Mouse (Mus musculus): ENCODE measurements at regions not wholly inside any gene's neighbourhood (a gene's known extent, or its start where the extent isn't known, plus 50 kb on each side); places are given as distances from the start of the nearest gene placed in this dataset.

- H3K4me3 ChIP-seq (replicated peaks; ENCODE audit: low read length): no peak overlapping the region
- H3K4me1 ChIP-seq (ENCODE audit: control insufficient read depth, insufficient read depth, low read length): no peaks in the 10 kb centered on the region
- ATAC-seq (ENCODE audit: low FRiP score, low read depth) (no peak), DNase-seq (ENCODE audit: low spot score) (no peak)
- no peaks in the 10 kb centered on the region for H3K27me3 ChIP-seq (ENCODE audit: control insufficient read depth, insufficient read depth, low read length)
- no peak overlapping the region for H3K4me2 ChIP-seq (replicated peaks; ENCODE audit: low read depth, low read length, severe bottlenecking)
- no peaks in the 10 kb centered on the region for H3K9me3 ChIP-seq (ENCODE audit: control insufficient read depth, low read length)
- H3K27ac ChIP-seq (replicated peaks; ENCODE audit: low read depth, low read length): no peak overlapping the region
- WGBS: 88% methylated on average over 2 of the region's 2 CpGs
- no peaks in the 10 kb centered on the region for H3K36me3 ChIP-seq (ENCODE audit: control insufficient read depth, insufficient read depth, low read length)
- no peak for TF ChIP-seq POLR2A (IDR thresholded peaks at IDR 0.05; ENCODE audit: borderline replicate concordance, extremely low read depth, insufficient read depth, insufficient read length)
- no peak overlapping the region for H3K9ac ChIP-seq (ENCODE audit: low read depth, low read length, severe bottlenecking)
These were observed 173.4 kb downstream of the Gm4340 start for GRCm38 (mm10) chr10:104367219-104367618.

GRCm38 (mm10) chr10:104374567-104374966 is 180.7 kb downstream of the Gm4340 start:
- no peaks in the 10 kb centered on the region for H3K9me3 ChIP-seq (ENCODE audit: control insufficient read depth, low read length)
- H3K4me2 ChIP-seq (replicated peaks; ENCODE audit: low read depth, low read length, severe bottlenecking): no peak overlapping the region
- ATAC-seq (ENCODE audit: low FRiP score, low read depth) (no peak), DNase-seq (ENCODE audit: low spot score) (no peak)
- H3K36me3 ChIP-seq (ENCODE audit: control insufficient read depth, insufficient read depth, low read length): no peaks in the 10 kb centered on the region
- no peak overlapping the region for H3K27ac ChIP-seq (replicated peaks; ENCODE audit: low read depth, low read length)
- no peaks in the 10 kb centered on the region for H3K27me3 ChIP-seq (ENCODE audit: control insufficient read depth, insufficient read depth, low read length)
- H3K4me3 ChIP-seq (replicated peaks; ENCODE audit: low read length): no peak overlapping the region
- no peak for TF ChIP-seq POLR2A (IDR thresholded peaks at IDR 0.05; ENCODE audit: borderline replicate concordance, extremely low read depth, insufficient read depth, insufficient read length)
- WGBS: 62% methylated on average over 1 of the region's 1 CpGs
- H3K9ac ChIP-seq (ENCODE audit: low read depth, low read length, severe bottlenecking): no peak overlapping the region
- no peaks in the 10 kb centered on the region for H3K4me1 ChIP-seq (ENCODE audit: control insufficient read depth, insufficient read depth, low read length)

- no peak for TF ChIP-seq POLR2A (IDR thresholded peaks at IDR 0.05; ENCODE audit: borderline replicate concordance, extremely low read depth, insufficient read depth, insufficient read length)
- WGBS: 62% methylated on average over 2 of the region's 2 CpGs
- Histone ChIP-seq H3K4me1 (ENCODE audit: control insufficient read depth, insufficient read depth, low read length) (no peaks in the 10 kb centered on the region), H3K4me2 (replicated peaks; ENCODE audit: low read depth, low read length, severe bottlenecking) (no peak overlapping the region), H3K4me3 (replicated peaks; ENCODE audit: low read length) (no peak overlapping the region), H3K36me3 (ENCODE audit: control insufficient read depth, insufficient read depth, low read length) (no peaks in the 10 kb centered on the region), H3K9me3 (ENCODE audit: control insufficient read depth, low read length) (no peaks in the 10 kb centered on the region), H3K27ac (replicated peaks; ENCODE audit: low read depth, low read length) (no peak overlapping the region), H3K9ac (ENCODE audit: low read depth, low read length, severe bottlenecking) (no peak overlapping the region), H3K27me3 (ENCODE audit: control insufficient read depth, insufficient read depth, low read length) (no peaks in the 10 kb centered on the region)
- DNase-seq (ENCODE audit: low spot score): peak; percentile 64
- no peak for ATAC-seq (ENCODE audit: low FRiP score, low read depth)
These were observed 194.4 kb downstream of the Gm4340 start for GRCm38 (mm10) chr10:104388254-104388653.

- H3K4me3 ChIP-seq (replicated peaks; ENCODE audit: low read length): no peak overlapping the region
- no peak overlapping the region for H3K27ac ChIP-seq (replicated peaks; ENCODE audit: low read depth, low read length)
- no peaks in the 10 kb centered on the region for H3K9me3 ChIP-seq (ENCODE audit: control insufficient read depth, low read length)
- H3K9ac ChIP-seq (ENCODE audit: low read depth, low read length, severe bottlenecking): no peak overlapping the region
- no peaks in the 10 kb centered on the region for H3K4me1 ChIP-seq (ENCODE audit: control insufficient read depth, insufficient read depth, low read length)
- no peak overlapping the region for H3K4me2 ChIP-seq (replicated peaks; ENCODE audit: low read depth, low read length, severe bottlenecking)
- no peaks in the 10 kb centered on the region for H3K36me3 ChIP-seq (ENCODE audit: control insufficient read depth, insufficient read depth, low read length)
- WGBS: 24% methylated on average over 1 of the region's 1 CpGs
- DNase-seq (ENCODE audit: low spot score): no peak
- no peaks in the 10 kb centered on the region for H3K27me3 ChIP-seq (ENCODE audit: control insufficient read depth, insufficient read depth, low read length)
- ATAC-seq (ENCODE audit: low FRiP score, low read depth): peak; percentile 60; the same call in 1 of the 2 replicates
- TF ChIP-seq POLR2A (IDR thresholded peaks at IDR 0.05; ENCODE audit: borderline replicate concordance, extremely low read depth, insufficient read depth, insufficient read length): no peak
These were observed 201.9 kb downstream of the Gm4340 start for GRCm38 (mm10) chr10:104395711-104396110.

GRCm38 (mm10) chr10:104408751-104409150 is 214.9 kb downstream of the Gm4340 start:
- Histone ChIP-seq H3K4me1 (ENCODE audit: control insufficient read depth, insufficient read depth, low read length) (no peaks in the 10 kb centered on the region), H3K9me3 (ENCODE audit: control insufficient read depth, low read length) (no peaks in the 10 kb centered on the region), H3K4me3 (replicated peaks; ENCODE audit: low read length) (no peak overlapping the region), H3K36me3 (ENCODE audit: control insufficient read depth, insufficient read depth, low read length) (no peaks in the 10 kb centered on the region), H3K27ac (replicated peaks; ENCODE audit: low read depth, low read length) (no peak overlapping the region), H3K27me3 (ENCODE audit: control insufficient read depth, insufficient read depth, low read length) (no peaks in the 10 kb centered on the region), H3K9ac (ENCODE audit: low read depth, low read length, severe bottlenecking) (no peak overlapping the region), H3K4me2 (replicated peaks; ENCODE audit: low read depth, low read length, severe bottlenecking) (no peak overlapping the region)
- DNase-seq (ENCODE audit: low spot score) (no peak), ATAC-seq (ENCODE audit: low FRiP score, low read depth) (no peak)
- no peak for TF ChIP-seq POLR2A (IDR thresholded peaks at IDR 0.05; ENCODE audit: borderline replicate concordance, extremely low read depth, insufficient read depth, insufficient read length)
- WGBS: 67% methylated on average over 4 of the region's 4 CpGs

- Histone ChIP-seq H3K9me3 (ENCODE audit: control insufficient read depth, low read length) (no peaks in the 10 kb centered on the region; the same call in 1 of the 2 replicates), H3K4me2 (replicated peaks; ENCODE audit: low read depth, low read length, severe bottlenecking) (no peak overlapping the region), H3K27ac (replicated peaks; ENCODE audit: low read depth, low read length) (no peak overlapping the region), H3K27me3 (ENCODE audit: control insufficient read depth, insufficient read depth, low read length) (no peaks in the 10 kb centered on the region), H3K36me3 (ENCODE audit: control insufficient read depth, insufficient read depth, low read length) (no peaks in the 10 kb centered on the region), H3K4me1 (ENCODE audit: control insufficient read depth, insufficient read depth, low read length) (no peaks in the 10 kb centered on the region), H3K9ac (ENCODE audit: low read depth, low read length, severe bottlenecking) (no peak overlapping the region), H3K4me3 (replicated peaks; ENCODE audit: low read length) (no peak overlapping the region)
- DNase-seq (ENCODE audit: low spot score) (no peak), ATAC-seq (ENCODE audit: low FRiP score, low read depth) (no peak)
- TF ChIP-seq POLR2A (IDR thresholded peaks at IDR 0.05; ENCODE audit: borderline replicate concordance, extremely low read depth, insufficient read depth, insufficient read length): no peak
These were observed 228.7 kb downstream of the Gm4340 start for GRCm38 (mm10) chr10:104422541-104422940.
